Mouse (Mus musculus) right cerebral cortex, postnatal 25 days (tissue): ENCODE results near the gene Gng12.

Experiments used
- DNase-seq: peaks from one replicate; pipeline ENCODE4 v3.0.0; 2022

Gng12 gene

DNA sequence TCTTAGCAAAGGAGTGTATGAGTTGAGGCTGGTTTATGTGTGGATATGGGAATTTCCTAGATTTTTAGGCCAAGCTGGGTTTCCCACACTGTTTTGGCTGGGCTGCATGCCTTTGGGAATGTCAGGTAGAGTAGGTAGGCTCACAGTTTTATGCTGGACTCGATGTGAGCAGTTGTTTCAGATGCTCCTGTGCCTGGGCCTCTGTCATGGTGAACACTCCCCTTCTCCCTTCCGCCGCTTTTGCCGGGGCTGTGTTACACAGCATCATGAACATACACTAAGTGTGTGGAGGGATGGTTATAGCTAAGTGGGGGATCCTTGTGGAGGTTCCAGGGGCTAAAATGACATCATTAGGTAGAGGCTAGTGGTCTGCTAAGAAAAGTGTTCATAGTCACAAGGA is 24.6 kb downstream of the Gng12 start:
- DNase-seq, result no peak

DNA sequence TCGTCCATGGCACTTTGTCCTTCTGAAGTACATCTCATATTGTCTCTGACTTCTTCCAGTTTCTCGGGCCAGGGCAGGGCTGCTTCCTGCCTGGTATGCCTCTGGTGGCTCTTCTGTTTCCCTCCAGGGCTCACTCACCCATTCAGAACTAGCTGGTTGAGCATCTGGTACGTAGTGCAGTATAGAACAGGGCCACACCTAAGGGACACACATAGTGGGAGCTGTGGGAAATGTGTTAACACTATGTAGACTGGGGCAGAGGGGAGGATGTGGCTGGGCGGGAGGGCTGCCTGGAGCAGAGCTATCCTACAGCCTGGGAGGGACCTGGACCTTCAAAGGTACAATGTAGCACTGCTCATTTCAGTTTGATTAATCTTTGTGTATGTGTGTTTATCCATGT is 25.6 kb downstream of the Gng12 start:
- DNase-seq, result no peak

- no peak for DNase-seq
Measured at GRCm38 (mm10) chr6:66922501-66922900, 26.3 kb downstream of the Gng12 start.

DNA sequence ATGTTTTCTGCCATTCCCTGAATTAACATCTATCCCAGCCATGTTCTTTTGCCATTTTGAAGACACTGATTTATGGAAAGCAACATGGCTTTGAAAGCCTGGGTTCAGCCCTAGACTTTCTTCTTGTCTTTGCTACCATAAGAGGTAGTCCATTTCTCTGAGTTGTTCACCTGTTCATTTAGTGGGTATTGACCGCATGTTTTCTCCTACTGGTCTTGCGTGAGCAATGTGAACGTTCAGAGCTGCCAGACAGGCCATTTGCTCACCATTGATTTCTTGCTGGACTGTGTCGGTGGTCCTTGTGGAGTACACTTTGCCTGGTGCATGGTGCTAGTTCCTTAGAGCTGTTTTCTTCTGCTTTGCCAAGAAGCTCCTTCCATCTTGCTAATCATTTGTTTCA is 27.7 kb downstream of the Gng12 start:
- DNase-seq, result no peak

- DNase-seq, result no peak
Measured at GRCm38 (mm10) chr6:66924315-66924965, 28.2 kb downstream of the Gng12 start.

- no peak for DNase-seq
Measured at GRCm38 (mm10) chr6:66926269-66926668, 30.1 kb downstream of the Gng12 start.

- DNase-seq, result no peak
Measured at GRCm38 (mm10) chr6:66928972-66929645, 32.9 kb downstream of the Gng12 start.

DNA sequence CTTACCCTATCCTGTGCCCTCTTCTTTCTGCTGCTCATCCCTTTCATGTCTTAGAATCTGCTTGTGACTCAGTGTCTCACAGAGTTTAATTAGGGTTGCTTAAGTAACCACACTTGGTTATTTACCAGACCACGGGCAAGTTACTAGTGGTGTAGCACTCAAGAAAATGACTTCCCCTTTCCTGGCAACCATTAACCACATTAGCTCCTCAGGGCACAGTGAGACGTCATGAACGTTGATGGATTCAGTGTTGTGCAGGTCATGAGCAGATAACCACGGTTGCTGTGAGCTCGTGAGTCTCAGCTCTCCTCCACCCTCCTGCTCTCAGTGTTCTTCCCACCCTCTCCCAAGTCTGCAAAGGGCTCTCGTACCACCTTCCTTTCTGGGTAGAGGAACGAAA is 33.5 kb downstream of the Gng12 start:
- no peak for DNase-seq

GRCm38 (mm10) chr6:66932206-66932819 is 36.1 kb downstream of the Gng12 start:
- DNase-seq, result no peak

DNA sequence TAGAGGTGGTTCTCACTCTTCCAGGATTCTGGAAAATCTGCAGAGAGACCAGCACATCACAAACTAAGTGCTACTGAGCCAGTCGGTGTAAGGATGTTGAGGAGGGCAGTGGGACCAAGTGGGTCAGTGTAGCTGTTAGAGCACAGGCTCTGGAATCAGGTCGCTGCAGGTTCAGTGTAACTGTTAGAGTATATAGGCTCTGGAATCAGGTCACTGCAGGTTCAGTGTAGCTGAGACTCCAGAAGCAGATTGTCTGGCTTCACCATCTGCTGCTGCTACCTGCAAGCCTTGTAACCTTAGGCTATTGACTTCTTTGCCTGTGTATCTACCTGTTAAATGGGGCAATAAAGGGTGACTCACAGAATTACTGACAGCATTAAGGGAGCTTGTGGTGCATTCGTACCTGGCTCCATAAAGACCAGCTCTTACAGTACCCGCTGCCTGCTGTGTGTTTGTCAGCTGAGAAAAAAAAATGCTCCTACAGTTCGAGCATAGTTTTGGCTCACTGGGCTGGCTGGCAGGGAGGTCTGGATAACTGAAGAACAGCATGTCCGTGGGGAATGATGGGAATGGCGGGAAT is 44.5 kb downstream of the Gng12 start:
- DNase-seq, result no peak

- no peak for DNase-seq
Measured at GRCm38 (mm10) chr6:66941792-66942191, 45.6 kb downstream of the Gng12 start.

DNA sequence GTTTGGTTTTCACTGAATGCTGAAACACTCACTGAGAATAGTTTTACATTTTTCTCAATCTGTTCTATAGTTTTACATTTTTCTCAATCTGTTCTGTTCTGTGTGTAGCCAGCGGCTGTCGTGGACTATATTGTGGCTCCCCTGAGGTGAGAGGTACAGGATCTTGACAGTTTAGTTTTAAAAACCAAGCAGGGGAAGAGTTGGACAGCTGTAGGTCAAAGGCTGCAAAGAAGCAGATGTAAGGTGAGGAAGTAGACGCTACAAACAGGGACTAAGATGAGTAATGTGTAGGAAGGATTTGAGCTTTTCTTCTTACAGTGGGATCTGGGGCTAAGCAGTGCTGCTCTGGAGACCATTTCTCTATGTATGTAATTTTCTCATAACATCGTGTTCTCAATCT is 46.6 kb downstream of the Gng12 start:
- no peak for DNase-seq

DNA sequence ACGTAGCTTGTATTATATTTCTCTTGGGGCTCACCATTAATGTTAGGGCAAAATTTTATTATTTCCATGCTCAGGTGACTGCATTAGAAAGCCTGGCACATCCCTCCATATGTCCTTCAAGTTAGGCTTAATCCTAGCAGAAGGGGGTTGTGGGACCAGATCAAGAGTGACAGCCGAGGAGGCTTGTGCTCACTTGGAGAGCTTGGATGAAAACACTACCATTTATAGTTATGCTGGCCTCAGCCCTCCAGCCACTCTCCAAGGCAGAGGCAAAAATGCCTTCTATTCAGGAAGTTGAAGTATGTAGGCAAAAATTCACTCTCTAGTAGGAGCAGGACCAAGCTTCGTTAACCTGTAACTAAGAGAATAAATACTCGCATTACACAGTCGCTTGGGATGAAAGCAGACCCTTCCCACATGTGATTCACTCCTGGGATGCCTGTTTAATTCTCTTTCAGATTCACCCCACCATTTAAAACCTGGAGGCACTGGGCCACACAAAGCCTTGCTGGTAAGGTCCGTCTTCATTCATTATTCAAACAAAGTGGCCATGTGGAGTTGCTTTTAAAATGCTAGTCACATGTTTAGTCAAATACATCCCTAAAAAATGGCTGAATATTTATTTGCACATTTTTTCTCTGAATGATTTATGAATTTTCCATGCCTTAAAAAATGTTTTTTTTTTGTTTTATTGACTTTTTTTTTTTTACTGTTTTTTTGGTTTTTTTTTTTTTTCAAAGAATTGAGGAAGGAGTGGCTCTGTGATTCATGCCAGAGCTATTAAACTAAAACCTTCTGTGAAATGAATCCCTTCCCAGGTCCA is 47.4 kb downstream of the Gng12 start:
- DNase-seq, result no peak

- DNase-seq, result no peak
Measured at GRCm38 (mm10) chr6:66944190-66945003, 48.2 kb downstream of the Gng12 start.

DNA sequence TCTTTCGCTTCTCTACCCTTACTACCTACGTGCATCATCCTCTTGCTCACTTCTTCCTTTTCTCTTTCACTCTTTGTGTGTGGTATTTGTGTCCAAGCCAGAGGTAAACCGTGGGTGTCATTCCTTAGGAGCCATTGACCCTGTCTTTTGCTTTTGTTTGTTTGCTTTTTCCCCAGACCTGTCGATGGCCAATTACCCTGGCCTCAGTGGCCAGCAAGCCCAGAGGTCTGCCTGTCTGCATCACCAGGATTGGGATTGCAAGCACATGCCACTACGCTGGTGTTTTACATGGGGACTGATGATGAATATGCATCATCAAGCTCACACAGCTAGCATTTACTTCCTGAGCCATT is 48.8 kb downstream of the Gng12 start:
- DNase-seq, result no peak

DNA sequence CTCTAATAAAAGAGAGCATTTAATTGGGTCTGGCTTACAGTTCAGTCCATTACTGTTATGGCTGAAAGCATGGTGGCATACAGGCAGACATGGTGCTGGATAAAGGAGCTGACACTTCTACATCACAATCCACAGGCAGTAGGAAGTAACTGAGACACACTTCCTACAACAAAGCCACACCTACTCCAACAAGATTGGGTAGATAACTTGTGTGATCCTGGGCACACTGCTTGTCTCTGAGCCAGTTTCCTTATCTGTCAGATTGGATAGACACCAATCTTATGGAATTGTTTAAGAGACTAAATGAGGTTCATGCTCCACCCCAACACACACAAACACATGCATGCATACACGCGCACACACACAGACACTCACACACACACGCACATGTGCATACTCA is 51.9 kb downstream of the Gng12 start:
- no peak for DNase-seq

GRCm38 (mm10) chr6:66948848-66949247 is 52.7 kb downstream of the Gng12 start:
- no peak for DNase-seq

GRCm38 (mm10) chr6:66951726-66952418 is 55.7 kb downstream of the Gng12 start:
- DNase-seq, result no peak

- DNase-seq, result no peak
Measured at GRCm38 (mm10) chr6:66953951-66954519, 57.8 kb downstream of the Gng12 start.

- no peak for DNase-seq
Measured at GRCm38 (mm10) chr6:66955089-66955657, 59.0 kb downstream of the Gng12 start.
